Mouse (Mus musculus) urinary bladder, postnatal 36 days (tissue): ENCODE data around the gene Olfr520.
"Not testable (repeated sequence)": the region's sequence is repeated elsewhere in the genome, so short reads cannot be mapped to it uniquely, and the experiment has no call there.

Source experiments
- DNase-seq, 2 experiments: peaks; one replicate each; pipeline ENCODE4 v3.0.0; 2022; ENCODE audit warnings: low spot score in 2 of 2, mixed read lengths in 1 of 2

Gene Olfr520

GRCm38 (mm10) chr7:99712431-99712830 lies 17.6 kb upstream of the Olfr520 start:
- no peak for DNase-seq

DNA sequence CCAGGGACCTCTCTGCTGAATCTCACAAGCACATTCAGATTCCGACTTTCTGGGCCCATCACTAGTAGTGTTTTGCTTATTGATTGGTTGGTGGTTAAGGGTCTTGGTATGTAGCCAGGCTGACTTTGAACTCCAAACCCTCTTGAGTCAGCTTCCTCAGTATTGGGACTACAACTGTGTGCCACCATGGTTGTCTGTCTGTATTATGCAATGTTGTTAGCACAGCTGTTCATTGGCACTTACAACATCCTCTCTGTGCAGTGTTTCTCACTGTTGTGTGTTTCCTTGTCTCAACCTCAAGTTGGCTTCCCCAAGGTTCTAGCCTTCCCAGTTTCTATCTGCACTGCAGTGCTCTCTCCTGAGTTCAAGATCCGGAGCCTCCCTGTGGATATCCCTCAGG lies 13.5 kb upstream of the Olfr520 start:
- no peak for DNase-seq

GRCm38 (mm10) chr7:99734612-99735011 lies 4.5 kb downstream of the Olfr520 start:
- DNase-seq: no peak

GRCm38 (mm10) chr7:99735491-99735890 lies 5.4 kb downstream of the Olfr520 start:
- DNase-seq: not testable (repeated sequence)

- no peak for DNase-seq
These were observed 9.2 kb downstream of the Olfr520 start for GRCm38 (mm10) chr7:99739276-99739675.

- no peak for DNase-seq
These were observed 33.1 kb downstream of the Olfr520 start, which contains the start of gene Olfr521 for GRCm38 (mm10) chr7:99763207-99763606. Olfr521 (plus strand) TSS chr7:99763507.

GRCm38 (mm10) chr7:99781385-99781784 lies 51.3 kb downstream of the Olfr520 start:
- no peak for DNase-seq

- DNase-seq: no peak
These were observed 51.8 kb downstream of the Olfr520 start for GRCm38 (mm10) chr7:99781916-99782315.

DNA sequence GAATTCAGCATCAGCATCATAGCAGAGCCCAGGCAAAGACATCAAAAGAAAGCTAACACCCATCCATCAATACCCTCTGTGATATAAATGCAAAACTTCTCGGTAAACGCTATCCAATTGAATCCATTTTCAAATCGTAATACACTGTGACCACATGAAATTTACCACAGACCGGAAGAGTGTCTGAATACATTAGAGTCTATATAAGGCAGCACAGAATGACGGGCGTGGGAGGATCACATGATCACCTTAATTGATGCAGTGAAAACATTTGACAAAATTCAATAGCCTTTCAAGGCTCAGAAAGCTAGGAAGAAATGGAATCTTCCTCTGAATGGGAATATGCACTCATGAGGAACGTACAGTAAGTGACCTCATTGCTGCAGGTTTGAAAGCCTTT lies 53.3 kb downstream of the Olfr520 start:
- no peak for DNase-seq

DNA sequence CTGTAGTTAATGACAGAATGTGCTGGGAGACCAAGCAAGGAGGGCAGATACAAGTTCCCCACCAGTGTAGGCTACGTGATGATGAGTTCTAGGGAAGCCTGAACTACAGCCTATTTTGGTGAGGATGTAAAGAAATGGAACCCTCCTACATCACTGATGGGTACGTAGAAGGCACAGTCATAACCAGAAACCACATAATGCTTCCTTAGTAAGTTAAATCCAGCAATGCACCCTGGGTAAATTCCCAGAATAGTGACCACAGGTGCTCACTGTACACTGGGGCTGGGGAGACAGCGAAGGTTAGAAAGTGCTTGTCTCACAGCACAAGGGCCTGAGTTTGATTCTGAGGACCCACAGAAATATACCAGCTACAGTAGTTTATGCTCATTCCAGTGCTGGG lies 55.5 kb downstream of the Olfr520 start:
- no peak for DNase-seq
